Mouse (Mus musculus) C2C12 (cell line): ENCODE results near the gene Vps53.

Source experiments
- CTCF ChIP-seq: IDR thresholded peaks from one replicate; pipeline ENCODE4 v1.5.1; 2011; ENCODE audit not compliant: control insufficient read depth, insufficient read depth, insufficient read length
- MAX ChIP-seq: IDR thresholded peaks from one replicate; pipeline ENCODE4 v1.6.1; 2011; ENCODE audit warnings: mild to moderate bottlenecking, control low read depth
- USF1 ChIP-seq: IDR thresholded peaks from one replicate; pipeline ENCODE4 v1.6.1; 2011; ENCODE audit warnings: low read depth, mild to moderate bottlenecking, control low read depth, moderate library complexity

GRCm38 (mm10) chr11:76110416-76110815, 69.0 kb downstream of the Vps53 start:
- TF ChIP-seq CTCF = no peak
- TF ChIP-seq USF1 = no peak
- no peak for TF ChIP-seq MAX
